Mouse (Mus musculus) urinary bladder, postnatal 10 days (tissue): ENCODE results near the gene Rras2.

Experiments used
- DNase-seq: peaks from one replicate; pipeline ENCODE4 v3.0.0; 2022; ENCODE audit warnings: low spot score

Gene Rras2

GRCm38 (mm10) chr7:114071851-114072616 is 45.5 kb downstream of the Rras2 start:
- no peak for DNase-seq

- DNase-seq, result no peak
Measured at GRCm38 (mm10) chr7:114071395-114071794, 46.2 kb downstream of the Rras2 start.

GRCm38 (mm10) chr7:114070458-114070840 is 47.1 kb downstream of the Rras2 start:
- no peak for DNase-seq

- DNase-seq, result no peak
Measured at GRCm38 (mm10) chr7:114069726-114070457, 47.7 kb downstream of the Rras2 start.

GRCm38 (mm10) chr7:114068956-114069533 is 48.5 kb downstream of the Rras2 start:
- no peak for DNase-seq

- peak; percentile 59 for DNase-seq
Measured at GRCm38 (mm10) chr7:114066529-114067178, 50.9 kb downstream of the Rras2 start.

- DNase-seq, result no peak
Measured at GRCm38 (mm10) chr7:114065407-114066185, 52.0 kb downstream of the Rras2 start.

- DNase-seq, result no peak
Measured at GRCm38 (mm10) chr7:114063966-114064365, 53.6 kb downstream of the Rras2 start.

GRCm38 (mm10) chr7:114063534-114063933 is 54.0 kb downstream of the Rras2 start:
- no peak for DNase-seq

GRCm38 (mm10) chr7:114062451-114062850 is 55.1 kb downstream of the Rras2 start:
- DNase-seq, result no peak

- DNase-seq, result no peak
Measured at GRCm38 (mm10) chr7:114060445-114060844, 57.1 kb downstream of the Rras2 start.

GRCm38 (mm10) chr7:114058927-114059441 is 58.6 kb downstream of the Rras2 start:
- no peak for DNase-seq

GRCm38 (mm10) chr7:114058166-114058565 is 59.4 kb downstream of the Rras2 start:
- DNase-seq, result no peak

GRCm38 (mm10) chr7:114053720-114054119 is 63.9 kb downstream of the Rras2 start:
- DNase-seq, result no peak

GRCm38 (mm10) chr7:114045814-114046213 is 71.8 kb downstream of the Rras2 start:
- no peak for DNase-seq

- DNase-seq, result no peak
Measured at GRCm38 (mm10) chr7:114043929-114044549, 73.5 kb downstream of the Rras2 start.

GRCm38 (mm10) chr7:114042973-114043928 is 74.3 kb downstream of the Rras2 start:
- DNase-seq, result no peak

GRCm38 (mm10) chr7:114041349-114041748 is 76.2 kb downstream of the Rras2 start:
- DNase-seq, result no peak

- no peak for DNase-seq
Measured at GRCm38 (mm10) chr7:114037237-114037636, 80.3 kb downstream of the Rras2 start.

GRCm38 (mm10) chr7:114029596-114029995 is 88.0 kb downstream of the Rras2 start:
- no peak for DNase-seq
